Mouse (Mus musculus): ENCODE results near the gene Ptpn22.
A peak's percentile ranks its signal among the peaks of the same experiment; 100 is the strongest.
"Not testable (repeated sequence)": the region's sequence is repeated elsewhere in the genome, so short reads cannot be mapped to it uniquely, and the experiment has no call there.

The Ptpn22 gene

DNA sequence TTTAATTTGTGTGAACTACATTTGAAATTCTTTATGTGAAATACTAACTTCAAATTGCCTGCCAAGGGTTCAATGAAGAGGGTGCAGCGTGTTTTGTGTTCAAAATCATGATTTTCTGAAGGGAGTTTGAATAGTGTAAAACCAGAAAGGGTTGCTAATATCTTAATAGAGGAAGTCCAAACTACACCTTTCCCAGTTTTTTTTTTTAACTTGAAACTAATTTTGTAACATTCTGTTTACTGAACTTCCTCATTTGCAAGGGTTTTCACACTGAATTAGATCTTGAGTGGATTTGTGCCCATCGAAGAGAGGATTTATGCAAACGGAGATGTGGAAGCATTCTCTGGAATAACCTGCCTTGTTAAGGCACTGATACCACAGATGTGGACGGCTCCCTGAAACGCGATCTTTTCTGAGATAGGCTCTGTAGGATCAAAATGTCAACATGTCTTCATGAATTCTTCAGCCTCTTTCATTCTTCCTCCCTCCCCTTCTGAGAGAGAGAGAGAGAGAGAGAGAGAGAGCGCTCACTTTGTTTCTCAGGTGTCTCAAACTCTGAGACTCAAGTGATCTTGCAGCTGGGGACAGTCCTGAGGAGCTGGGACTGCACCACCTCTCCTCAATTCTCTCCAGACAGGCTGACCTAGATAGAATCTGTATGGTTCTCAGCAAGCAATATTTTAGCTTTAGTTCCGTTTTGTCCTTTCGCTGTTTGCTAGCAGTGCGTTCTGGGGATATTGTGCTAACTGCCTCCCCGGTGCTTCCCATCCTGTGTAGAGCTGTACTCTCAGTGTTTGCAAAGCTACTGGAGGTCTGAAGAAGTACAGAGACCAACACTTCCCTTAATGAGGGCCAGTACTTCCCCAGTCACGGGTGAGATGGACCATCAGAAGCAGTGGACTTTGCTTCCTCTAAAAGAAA lies at the start of gene Ptpn22:
Gene Ptpn22 (plus strand): TSS at position 915 of the 921 bp plus-strand sequence.
- DNase-seq (ENCODE audit: extremely low read depth, insufficient read length, low spot score): no peak

DNA sequence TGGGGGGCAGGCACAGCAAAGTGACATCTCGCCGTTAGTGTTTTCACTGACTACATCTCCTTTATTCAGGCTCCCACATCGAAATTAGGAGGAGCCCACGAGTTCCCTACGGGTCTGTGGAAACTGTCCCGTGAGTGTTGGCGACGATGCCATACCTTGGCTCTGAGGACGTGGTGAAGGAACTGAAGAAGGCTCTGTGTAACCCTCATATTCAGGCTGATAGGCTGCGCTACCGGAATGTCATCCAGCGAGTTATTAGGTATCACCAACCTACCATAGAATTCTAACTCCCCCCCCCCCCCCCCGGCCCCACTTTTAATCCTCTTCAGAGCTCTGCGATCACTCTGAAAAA lies 49.8 kb upstream of the Ptpn22 start:
- DNase-seq (ENCODE audit: extremely low read depth, insufficient read length, low spot score): no peak

DNA sequence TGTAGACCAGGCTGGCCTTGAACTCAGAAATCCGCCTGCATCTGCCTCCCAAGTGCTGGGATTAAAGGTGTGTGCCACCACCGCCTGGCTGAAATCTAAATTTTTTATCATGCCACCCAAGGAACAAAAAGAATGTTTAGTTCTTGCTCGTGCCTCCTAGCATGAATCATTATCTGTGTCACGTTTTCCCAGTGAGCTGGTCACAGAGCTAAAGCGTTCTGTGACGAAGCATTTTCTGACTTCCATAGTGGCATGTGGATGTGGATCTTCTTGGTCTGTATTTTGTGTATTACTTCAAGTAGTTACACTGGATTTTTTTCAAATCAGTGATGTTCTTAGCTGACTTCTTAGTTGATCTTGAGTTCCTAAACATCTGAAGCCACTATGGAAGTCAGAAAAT lies 48.6 kb upstream of the Ptpn22 start:
- DNase-seq (ENCODE audit: extremely low read depth, insufficient read length, low spot score): no peak

- DNase-seq (ENCODE audit: extremely low read depth, insufficient read length, low spot score): no peak
These were observed 32.0 kb upstream of the Ptpn22 start for GRCm38 (mm10) chr3:103827548-103827947.

DNA sequence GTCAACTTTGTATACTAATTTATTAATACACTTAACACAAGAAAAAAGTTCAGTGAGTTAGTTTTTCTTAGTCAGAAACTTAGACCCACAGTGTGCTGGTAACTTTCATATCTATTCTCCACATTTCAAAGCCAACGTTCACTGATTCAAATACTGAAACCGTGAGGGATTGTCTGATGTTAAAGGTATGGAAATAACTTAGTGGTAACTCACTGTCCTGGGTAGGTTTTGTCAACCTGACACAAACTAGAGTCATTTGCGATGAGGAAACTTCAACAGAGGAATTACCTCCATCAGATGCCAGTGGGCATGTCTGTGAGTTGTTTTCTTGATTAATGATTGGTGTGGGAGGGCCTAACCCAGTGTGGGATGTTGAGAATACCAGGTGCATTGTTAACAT lies 30.6 kb upstream of the Ptpn22 start:
- no peak for DNase-seq (ENCODE audit: extremely low read depth, insufficient read length, low spot score)

GRCm38 (mm10) chr3:103830681-103831080 lies 28.9 kb upstream of the Ptpn22 start:
- not testable (repeated sequence) for DNase-seq (ENCODE audit: extremely low read depth, insufficient read length, low spot score)

- DNase-seq (ENCODE audit: extremely low read depth, insufficient read length, low spot score): no peak
These were observed 28.4 kb upstream of the Ptpn22 start for GRCm38 (mm10) chr3:103831146-103831545.

DNA sequence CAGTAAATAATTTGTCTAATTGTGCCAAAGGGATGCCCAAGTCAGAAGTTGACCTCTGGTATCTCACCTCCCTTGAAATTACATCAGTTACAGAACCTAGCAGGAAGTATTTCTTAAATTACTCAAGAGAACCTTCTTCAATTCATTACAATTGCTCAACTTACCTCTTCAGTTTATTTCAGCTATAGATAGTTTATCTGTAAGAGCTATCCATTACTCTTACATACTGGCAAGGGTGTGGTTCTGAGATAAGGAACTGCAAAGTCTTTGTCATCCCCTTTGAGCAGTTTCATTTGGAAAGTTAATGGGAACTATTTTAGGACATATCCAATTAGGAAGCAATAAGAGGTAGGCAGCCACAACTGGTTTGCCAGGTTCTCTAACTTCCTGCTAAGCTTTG lies 27.2 kb upstream of the Ptpn22 start, which contains the start of gene Bcl2l15:
Gene Bcl2l15 (plus strand): TSS at position 176 of the 400 bp plus-strand sequence.
- DNase-seq (ENCODE audit: extremely low read depth, insufficient read length, low spot score): no peak

GRCm38 (mm10) chr3:103834001-103834400 lies 25.6 kb upstream of the Ptpn22 start:
- DNase-seq (ENCODE audit: extremely low read depth, insufficient read length, low spot score): no peak

DNA sequence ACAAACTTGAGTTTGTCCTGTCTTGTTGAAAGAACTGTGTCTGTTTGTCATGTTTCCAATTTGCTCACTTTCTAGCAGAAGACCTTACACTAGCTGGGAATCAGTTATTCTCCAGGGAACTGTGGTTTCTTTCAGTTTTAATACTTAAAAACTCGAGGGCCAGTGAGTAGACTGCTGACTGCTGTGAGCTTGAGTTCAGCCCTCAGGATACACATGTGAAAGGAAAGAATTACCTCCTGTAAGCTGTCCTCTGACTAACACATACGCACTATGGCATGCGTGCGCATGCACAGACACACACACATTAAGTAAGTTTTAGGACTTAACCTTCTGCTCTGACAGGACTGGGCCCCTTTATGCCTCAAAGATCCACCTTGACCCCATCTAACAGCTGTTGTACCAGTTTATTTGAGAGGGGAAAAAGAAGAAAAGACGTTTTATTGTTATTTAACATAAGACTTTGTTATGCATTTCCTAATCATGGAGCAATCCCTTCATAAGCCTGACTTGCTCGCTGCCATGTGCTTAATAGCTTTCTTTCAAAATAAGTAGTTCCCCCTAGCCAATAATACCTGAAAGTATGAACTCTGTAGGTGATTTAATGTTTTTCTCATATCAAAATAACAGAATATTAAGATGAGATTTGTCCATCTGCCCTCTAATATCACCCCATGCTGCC lies 24.2 kb upstream of the Ptpn22 start:
- no peak for DNase-seq (ENCODE audit: extremely low read depth, insufficient read length, low spot score)

DNA sequence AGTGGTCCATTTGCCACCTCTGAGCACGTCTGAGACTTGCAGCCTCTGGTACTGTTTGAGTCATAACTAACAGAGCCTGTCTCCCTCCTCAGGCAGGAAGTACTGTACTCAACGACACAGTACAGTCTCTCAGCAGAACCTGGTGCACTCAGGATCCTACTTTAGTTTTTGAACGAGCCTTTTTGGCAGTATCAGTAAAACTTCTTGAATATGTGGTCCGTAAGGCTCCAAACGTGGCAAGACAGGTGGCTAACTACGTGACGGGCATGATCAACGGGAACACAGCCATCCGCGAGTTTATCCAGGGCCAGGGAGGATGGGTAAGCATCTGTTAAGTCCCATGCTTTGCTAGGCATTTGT lies 23.7 kb upstream of the Ptpn22 start:
- no peak for DNase-seq (ENCODE audit: extremely low read depth, insufficient read length, low spot score)

DNA sequence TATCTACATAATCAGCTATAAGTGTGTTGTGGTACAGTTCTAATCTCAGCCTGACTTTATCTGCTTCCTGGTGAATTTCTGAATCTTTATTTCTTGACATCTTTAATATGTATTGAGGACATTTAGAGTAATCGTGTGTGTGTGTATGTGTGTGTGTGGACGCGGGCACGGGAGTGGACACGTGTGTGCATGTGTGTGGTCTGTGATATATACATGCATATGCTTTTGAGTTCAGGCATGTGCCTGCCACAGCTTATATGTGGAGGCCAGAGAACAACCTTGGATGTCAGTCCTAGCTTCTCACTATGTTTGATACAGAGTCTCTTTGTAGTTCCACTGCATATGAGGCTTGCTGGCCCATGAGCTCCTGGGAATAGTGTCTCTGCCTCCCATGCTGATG lies 23.1 kb upstream of the Ptpn22 start:
- DNase-seq (ENCODE audit: extremely low read depth, insufficient read length, low spot score): no peak

- DNase-seq (ENCODE audit: extremely low read depth, insufficient read length, low spot score): no peak
These were observed 19.9 kb upstream of the Ptpn22 start for GRCm38 (mm10) chr3:103839711-103840110.

- not testable (repeated sequence) for DNase-seq (ENCODE audit: extremely low read depth, insufficient read length, low spot score)
These were observed 19.4 kb upstream of the Ptpn22 start for GRCm38 (mm10) chr3:103840195-103840594.

GRCm38 (mm10) chr3:103840946-103841345 lies 18.6 kb upstream of the Ptpn22 start:
- not testable (repeated sequence) for DNase-seq (ENCODE audit: extremely low read depth, insufficient read length, low spot score)

DNA sequence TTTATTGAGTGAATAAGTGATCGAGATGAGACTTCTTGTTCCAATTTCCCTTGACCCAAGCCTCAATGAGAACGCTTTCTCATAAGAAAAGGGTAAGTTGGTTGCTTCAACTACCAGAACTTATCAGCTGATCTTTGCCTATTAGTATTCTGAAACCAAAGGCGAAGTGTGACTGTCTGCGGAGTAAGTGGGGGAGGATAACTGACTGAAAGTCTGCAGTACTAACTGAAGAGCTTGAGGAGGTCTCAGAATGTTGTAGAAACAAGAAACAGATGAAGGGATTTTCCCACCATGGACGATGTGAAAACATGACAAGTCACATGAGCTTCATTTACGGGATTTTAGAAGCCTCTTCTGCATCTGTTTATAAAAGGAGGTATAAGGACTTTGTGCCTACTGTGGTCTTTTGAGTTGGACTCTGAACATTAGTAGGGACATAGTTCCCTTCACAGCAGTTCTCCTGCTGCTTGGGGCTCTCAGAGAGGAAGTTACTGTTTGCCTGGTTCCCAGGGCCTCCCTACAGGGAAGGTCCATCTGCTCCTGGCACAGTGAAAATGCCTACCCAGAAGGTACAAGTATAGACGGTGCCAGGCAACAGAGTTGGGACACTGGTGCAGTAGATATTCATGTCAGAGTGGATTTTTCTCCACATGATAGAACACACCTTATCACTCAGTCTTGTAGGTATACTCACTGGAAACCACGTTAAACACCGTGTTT lies 8.8 kb upstream of the Ptpn22 start:
- DNase-seq (ENCODE audit: extremely low read depth, insufficient read length, low spot score): no peak

GRCm38 (mm10) chr3:103851481-103851880 lies 8.1 kb upstream of the Ptpn22 start:
- DNase-seq (ENCODE audit: extremely low read depth, insufficient read length, low spot score): no peak

- no peak for DNase-seq (ENCODE audit: extremely low read depth, insufficient read length, low spot score)
These were observed 7.7 kb upstream of the Ptpn22 start for GRCm38 (mm10) chr3:103851882-103852281.

GRCm38 (mm10) chr3:103852565-103853299 lies 6.9 kb upstream of the Ptpn22 start:
- peak; percentile 50 for DNase-seq (ENCODE audit: extremely low read depth, insufficient read length, low spot score)

GRCm38 (mm10) chr3:103853804-103854203 lies 5.8 kb upstream of the Ptpn22 start:
- peak; percentile 56 for DNase-seq (ENCODE audit: extremely low read depth, insufficient read length, low spot score)

All from 3134 (cell line).